ENCODE assay signal across 9 mouse cellular contexts in the genomic region with DNA sequence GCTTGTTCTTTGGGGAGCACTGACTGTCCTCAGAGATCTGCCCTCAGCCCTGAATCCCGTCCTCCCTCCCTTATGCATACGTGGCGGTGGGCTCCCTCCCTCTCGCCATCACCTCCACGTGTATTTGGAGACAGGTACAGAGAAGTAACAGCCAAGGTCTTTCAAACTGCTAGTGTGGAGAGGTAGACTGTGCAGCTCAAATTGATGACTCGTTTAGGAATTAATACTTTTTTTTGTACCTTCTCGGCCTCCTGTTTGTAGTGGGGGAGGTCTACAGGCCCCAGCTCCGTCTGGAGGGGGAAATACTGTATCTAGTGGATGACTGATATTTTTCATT.
DNase-seq lines count a peak whose midpoint lies in the region; ATAC-seq lines count a peak whose summit lies in the region.
"Had no signal": no experiment of that assay in that cellular context is flagged by ENCODE, and none has a peak within 500 bp of the region (broad histone marks: within the 10 kb centered on the region; RNA-seq: fewer than 3 reads in every experiment).

No protein-coding gene starts in this region.

- 5% methylated on average over 8 of the region's 8 CpGs for WGBS in lung, embryonic 15.5 days
- 3% methylated on average over 8 of the region's 8 CpGs for WGBS in limb, embryonic 13.5 days
- 9% methylated on average over 8 of the region's 8 CpGs for WGBS in stomach, embryonic 14.5 days

- peak overlapping the region; percentile 67 for H3K27ac ChIP-seq in lung, embryonic 15.5 days
- H3K27ac ChIP-seq in limb, embryonic 13.5 days: no peak overlapping the region
- H3K27ac ChIP-seq in stomach, embryonic 14.5 days (ENCODE audit: low read length): peak overlapping the region; percentile 71

- peak overlapping the region; percentile 62 for H3K9ac ChIP-seq in lung, embryonic 15.5 days
- H3K9ac ChIP-seq in limb, embryonic 13.5 days: peak overlapping the region; percentile 76
- peak overlapping the region; percentile 72; the same call in 1 of the 2 replicates for H3K9ac ChIP-seq in stomach, embryonic 14.5 days (replicated peaks; ENCODE audit: low read depth, low read length)

- H3K36me3 ChIP-seq in lung, embryonic 15.5 days: no peaks in the 10 kb centered on the region
- no peaks in the 10 kb centered on the region for H3K36me3 ChIP-seq in limb, embryonic 13.5 days
- no peaks in the 10 kb centered on the region for H3K36me3 ChIP-seq in stomach, embryonic 14.5 days (ENCODE audit: control insufficient read depth, insufficient read depth, low read length)

- ATAC-seq in lung, embryonic 15.5 days (ENCODE audit: borderline replicate concordance, extremely low read depth, low FRiP score, low TSS enrichment): no peak; the same call in 1 of the 2 replicates
- ATAC-seq in limb, embryonic 13.5 days (ENCODE audit: low FRiP score, low read depth): no peak
- peak; percentile 21; the same call in 1 of the 2 replicates for ATAC-seq in stomach, embryonic 14.5 days (ENCODE audit: insufficient number of reproducible peaks, insufficient read depth, low FRiP score, low read depth)

- H3K4me1 ChIP-seq in lung, embryonic 15.5 days: peaks cover 20% of the 10 kb centered on the region
- peaks cover 20% of the 10 kb centered on the region for H3K4me1 ChIP-seq in limb, embryonic 13.5 days
- peaks cover 20% of the 10 kb centered on the region; the same call in 1 of the 2 replicates for H3K4me1 ChIP-seq in stomach, embryonic 14.5 days (ENCODE audit: control insufficient read depth, insufficient read depth, low read length)

- peaks cover 28% of the 10 kb centered on the region; the same call in 1 of the 2 replicates for H3K27me3 ChIP-seq in lung, embryonic 15.5 days
- H3K27me3 ChIP-seq in limb, embryonic 13.5 days: peaks cover 51% of the 10 kb centered on the region
- H3K27me3 ChIP-seq in stomach, embryonic 14.5 days (ENCODE audit: control insufficient read depth, insufficient read depth, low read length): no peaks in the 10 kb centered on the region

- peak; percentile 9 for DNase-seq in adrenal gland, postnatal 14 days
- DNase-seq in adrenal gland, postnatal 25 days: no peak
- no peak for DNase-seq in lung, postnatal 25 days (ENCODE audit: low spot score)
- no peak for DNase-seq in embryo, embryonic 10 days (ENCODE audit: low spot score)
- DNase-seq in kidney, adult 8-10 months: no peak
- DNase-seq: kidney, adult 9 months had no signal

- peak overlapping the region; percentile 62 for H3K4me3 ChIP-seq in lung, embryonic 15.5 days
- peak overlapping the region; percentile 62 for H3K4me3 ChIP-seq in limb, embryonic 13.5 days
- peak overlapping the region; percentile 53 for H3K4me3 ChIP-seq in stomach, embryonic 14.5 days (ENCODE audit: low read depth, low read length)

- peak overlapping the region; percentile 81 for H3K4me2 ChIP-seq in lung, embryonic 15.5 days
- peak overlapping the region; percentile 86 for H3K4me2 ChIP-seq in limb, embryonic 13.5 days (replicated peaks)
- peak overlapping the region; percentile 95 for H3K4me2 ChIP-seq in stomach, embryonic 14.5 days (replicated peaks; ENCODE audit: low read depth, low read length)

- no peaks in the 10 kb centered on the region for H3K9me3 ChIP-seq in lung, embryonic 15.5 days
- no peaks in the 10 kb centered on the region for H3K9me3 ChIP-seq in limb, embryonic 13.5 days
- H3K9me3 ChIP-seq in stomach, embryonic 14.5 days (ENCODE audit: control insufficient read depth, low read depth, low read length): no peaks in the 10 kb centered on the region
